ENCODE assay signal across 8 mouse cellular contexts in genomic region chr7:100227158-100227875, GRCm38 (mm10). TPM values are rescaled to one million over a fixed set of nuclear protein-coding genes. Genes with fewer than 3 reads are reported as not detected.
DNase-seq lines count a peak whose midpoint lies in the region; ATAC-seq and TF ChIP-seq lines count a peak whose summit lies in the region.

Pgm2l1 (plus strand) TSS chr7:100227394.

- ATAC-seq in embryonic facial prominence, embryonic 13.5 days (ENCODE audit: insufficient number of reproducible peaks, insufficient read depth, low FRiP score, low TSS enrichment, low read depth), result peak; percentile 96
- peak; percentile 98 for ATAC-seq in limb, embryonic 12.5 days (ENCODE audit: insufficient number of reproducible peaks, insufficient read depth, low FRiP score, low TSS enrichment, low read depth)
- ATAC-seq in midbrain, embryonic 15.5 days (replicated peaks), result peak; percentile 97

- H3K27ac ChIP-seq in embryonic facial prominence, embryonic 13.5 days, result peak within 1 kb of the TSS; percentile 90
- H3K27ac ChIP-seq in kidney, adult 2 months (ENCODE audit: insufficient read depth, low read depth, low read length), result peak within 1 kb of the TSS; percentile 83
- H3K27ac ChIP-seq in limb, embryonic 12.5 days, result peak within 1 kb of the TSS; percentile 88
- peak within 1 kb of the TSS; percentile 92 for H3K27ac ChIP-seq in midbrain, embryonic 15.5 days
- peak within 1 kb of the TSS; percentile 90 for H3K27ac ChIP-seq in spleen, adult 2 months (ENCODE audit: insufficient read depth, low read length)

- peaks cover 12% of the 10 kb centered on the region; the same call in 1 of the 2 replicates for H3K4me1 ChIP-seq in embryonic facial prominence, embryonic 13.5 days
- no peaks in the 10 kb centered on the region for H3K4me1 ChIP-seq in kidney, adult 2 months (ENCODE audit: control insufficient read depth, insufficient read depth, low read length)
- H3K4me1 ChIP-seq in limb, embryonic 12.5 days (replicated peaks), result peaks cover 6% of the 10 kb centered on the region
- peaks cover 17% of the 10 kb centered on the region for H3K4me1 ChIP-seq in midbrain, embryonic 15.5 days
- peaks cover 2% of the 10 kb centered on the region; the same call in 1 of the 2 replicates for H3K4me1 ChIP-seq in spleen, adult 2 months (ENCODE audit: control insufficient read depth, insufficient read depth, insufficient read length)

- H3K4me3 ChIP-seq in embryonic facial prominence, embryonic 13.5 days, result peak within 1 kb of the TSS; percentile 70
- H3K4me3 ChIP-seq in kidney, adult 2 months (ENCODE audit: insufficient read depth, low read depth, low read length), result peak within 1 kb of the TSS; percentile 90
- peak within 1 kb of the TSS; percentile 84 for H3K4me3 ChIP-seq in limb, embryonic 12.5 days (replicated peaks)
- peak within 1 kb of the TSS; percentile 96 for H3K4me3 ChIP-seq in midbrain, embryonic 15.5 days
- peak within 1 kb of the TSS; percentile 73 for H3K4me3 ChIP-seq in spleen, adult 2 months (ENCODE audit: extremely low read depth, insufficient read depth, insufficient read length)

- peak within 1 kb of the TSS; percentile 98 for H3K4me2 ChIP-seq in embryonic facial prominence, embryonic 13.5 days
- H3K4me2 ChIP-seq in limb, embryonic 12.5 days, result peak within 1 kb of the TSS; percentile 97
- peak within 1 kb of the TSS; percentile 67 for H3K4me2 ChIP-seq in midbrain, embryonic 15.5 days

- H3K9me3 ChIP-seq in embryonic facial prominence, embryonic 13.5 days, result no peaks in the 10 kb centered on the region
- no peaks in the 10 kb centered on the region for H3K9me3 ChIP-seq in limb, embryonic 12.5 days
- no peaks in the 10 kb centered on the region for H3K9me3 ChIP-seq in midbrain, embryonic 15.5 days

- H3K27me3 ChIP-seq in embryonic facial prominence, embryonic 13.5 days, result no peaks in the 10 kb centered on the region
- H3K27me3 ChIP-seq in kidney, adult 2 months (replicated peaks; ENCODE audit: control insufficient read depth, insufficient read depth, low read length), result no peaks in the 10 kb centered on the region
- H3K27me3 ChIP-seq in limb, embryonic 12.5 days, result no peaks in the 10 kb centered on the region
- H3K27me3 ChIP-seq in midbrain, embryonic 15.5 days (replicated peaks), result no peaks in the 10 kb centered on the region
- H3K27me3 ChIP-seq in spleen, adult 2 months (ENCODE audit: control insufficient read depth, insufficient read depth, low read length), result no peaks in the 10 kb centered on the region

- no peak for TF ChIP-seq CTCF in kidney, adult 2 months (conservative IDR thresholded peaks at IDR 0.05; ENCODE audit: insufficient read depth, insufficient read length, low read depth, low read length)
- no peak for TF ChIP-seq CTCF in spleen, adult 2 months (IDR thresholded peaks at IDR 0.05; ENCODE audit: extremely low read depth, insufficient read depth, insufficient read length, insufficient replicate concordance)

- DNase-seq in 3134 (ENCODE audit: extremely low read depth, insufficient read length, low spot score), result peak; percentile 89
- peak; percentile 99 for DNase-seq in adrenal gland, postnatal 36 days
- peak; percentile 98 for DNase-seq in heart, adult 18-20 months
- DNase-seq in kidney, adult 2 months, result peak; percentile 98
- peak; percentile 84 to 98 for DNase-seq in spleen, adult 2 months (ENCODE audit: low read depth in 1 of 2, low spot score in 2 of 2)

- H3K9ac ChIP-seq in embryonic facial prominence, embryonic 13.5 days, result peak within 1 kb of the TSS; percentile 83
- peak within 1 kb of the TSS; percentile 75 for H3K9ac ChIP-seq in limb, embryonic 12.5 days (replicated peaks)
- peak within 1 kb of the TSS; percentile 98 for H3K9ac ChIP-seq in midbrain, embryonic 15.5 days

- WGBS in embryonic facial prominence, embryonic 13.5 days, result under 1% methylated on average over 67 of the region's 72 CpGs
- under 1% methylated on average over 72 of the region's 72 CpGs for WGBS in kidney, adult 2 months
- WGBS in limb, embryonic 12.5 days, result under 1% methylated on average over 71 of the region's 72 CpGs
- under 1% methylated on average over 68 of the region's 72 CpGs for WGBS in midbrain, embryonic 15.5 days
- WGBS in spleen, adult 2 months, result 1% methylated on average over 72 of the region's 72 CpGs

- peak; percentile 34 for TF ChIP-seq POLR2A in kidney, adult 2 months (IDR thresholded peaks at IDR 0.05; ENCODE audit: low read depth, low read length)
- peak; percentile 61; the same call in 1 of the 2 replicates for TF ChIP-seq POLR2A in spleen, adult 2 months (IDR thresholded peaks at IDR 0.05; ENCODE audit: low read depth, low read length)

- H3K36me3 ChIP-seq in embryonic facial prominence, embryonic 13.5 days, result no peaks in the 10 kb centered on the region
- no peaks in the 10 kb centered on the region for H3K36me3 ChIP-seq in kidney, adult 2 months (ENCODE audit: control insufficient read depth, insufficient read depth, low read length)
- H3K36me3 ChIP-seq in limb, embryonic 12.5 days, result no peaks in the 10 kb centered on the region
- H3K36me3 ChIP-seq in midbrain, embryonic 15.5 days (replicated peaks), result no peaks in the 10 kb centered on the region
- no peaks in the 10 kb centered on the region for H3K36me3 ChIP-seq in spleen, adult 2 months (ENCODE audit: control insufficient read depth, insufficient read depth, low read length)

RNA-seq across cellular contexts. Expression of gene Pgm2l1, which starts in this region (rescaled TPM):
- 1 to 10 TPM; 5.7 to 8.9 TPM for total RNA-seq in adrenal gland, postnatal 36 days (2021)
- polyA plus RNA-seq in embryonic facial prominence, embryonic 13.5 days (2015; fragmentation: Nextera tagmentation; extraction: Ambion mirVana), result 6.8 and 8.2 TPM in 2 replicates
- 1 to 10 TPM; 6.3 to 7.0 TPM for total RNA-seq in heart, adult 18-20 months (2021)
- polyA plus RNA-seq in kidney, adult 2 months (2012; rRNA removed), result 1.5 TPM in 2 replicates
- polyA plus RNA-seq in limb, embryonic 12.5 days (2016; fragmentation: Nextera tagmentation; extraction: Ambion mirVana), result 3.8 and 4.2 TPM in 2 replicates
- polyA plus RNA-seq in midbrain, embryonic 15.5 days (2015; fragmentation: Nextera tagmentation; extraction: Ambion mirVana), result 29.9 and 30.6 TPM in 2 replicates
- polyA plus RNA-seq in spleen, adult 2 months (2012; rRNA removed), result 3.9 and 4.0 TPM in 2 replicates

Comparison
In these comparisons a context has a peak if more than half of its experiments do, and no peak if none do; other contexts are left out.
1. Peak in every context shown above with its lines: DNase-seq, ATAC-seq, H3K4me3 ChIP-seq and H3K27ac ChIP-seq.